Mouse (Mus musculus) hindlimb bud, embryonic 11.5 days (tissue): ENCODE data around the gene Pim1.

Experiments
- DNase-seq: peaks from one replicate; pipeline ENCODE4 v3.0.0-alpha.2; 2012; ENCODE audit warnings: low read depth, low spot score; ENCODE audit errors: extremely low spot score

Pim1 gene

DNA sequence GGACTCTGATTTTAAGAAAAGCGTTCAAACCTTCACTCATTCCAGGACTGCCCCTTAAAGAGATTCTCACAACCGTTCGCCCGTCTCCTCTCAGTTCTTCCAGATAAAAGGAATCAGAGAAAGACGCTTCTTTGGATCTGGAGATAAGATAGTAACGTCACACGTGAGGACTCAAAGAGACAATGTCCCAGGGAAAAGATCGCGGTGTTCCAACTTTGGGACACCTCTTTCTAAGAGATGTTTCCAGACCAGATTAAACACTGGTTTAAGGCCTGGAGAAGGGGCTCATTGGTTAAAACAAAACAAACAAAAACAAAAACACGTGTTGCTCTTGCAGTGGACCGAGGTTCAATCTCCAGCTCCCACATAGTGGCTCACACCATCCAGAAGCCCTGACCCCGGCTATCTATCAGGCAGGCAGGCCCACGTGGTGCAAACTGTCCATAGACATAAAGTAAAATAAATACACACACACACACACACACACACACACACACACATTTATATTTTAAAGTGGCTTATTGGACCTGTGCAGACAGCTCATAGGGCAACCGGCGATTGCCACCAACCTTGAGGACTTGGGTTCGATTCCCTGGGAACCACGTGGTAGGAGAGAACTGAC is 25.9 kb upstream of the Pim1 start:
- no peak for DNase-seq

DNA sequence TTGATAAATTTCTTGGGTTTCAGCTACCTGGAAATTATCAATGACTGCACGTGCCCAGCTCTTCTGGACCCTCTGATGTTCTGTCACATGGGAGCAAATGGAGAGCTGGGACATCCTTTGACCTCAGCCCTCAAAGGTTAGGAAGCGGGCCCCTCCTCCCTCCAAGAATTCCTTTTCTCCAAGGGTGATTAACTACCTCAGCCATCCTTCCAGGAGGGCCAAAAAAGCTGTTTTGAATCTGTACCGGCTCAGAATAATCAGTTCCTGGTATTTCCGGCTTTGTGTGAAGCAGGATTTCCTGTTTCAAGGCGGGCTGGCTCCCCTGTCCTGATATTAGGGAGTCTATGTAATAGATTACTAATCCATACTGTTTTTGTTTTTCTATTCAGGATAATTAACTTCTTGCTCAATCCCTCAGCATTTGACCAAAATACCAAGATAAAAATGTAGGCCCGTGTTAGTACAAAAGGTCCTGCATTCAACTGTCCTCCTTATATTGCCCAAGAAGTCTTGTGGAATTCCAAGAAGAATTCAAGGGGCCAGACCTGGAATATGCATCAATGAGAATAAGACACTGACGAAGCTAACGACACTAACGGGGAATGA is 25.0 kb upstream of the Pim1 start:
- no peak for DNase-seq

DNA sequence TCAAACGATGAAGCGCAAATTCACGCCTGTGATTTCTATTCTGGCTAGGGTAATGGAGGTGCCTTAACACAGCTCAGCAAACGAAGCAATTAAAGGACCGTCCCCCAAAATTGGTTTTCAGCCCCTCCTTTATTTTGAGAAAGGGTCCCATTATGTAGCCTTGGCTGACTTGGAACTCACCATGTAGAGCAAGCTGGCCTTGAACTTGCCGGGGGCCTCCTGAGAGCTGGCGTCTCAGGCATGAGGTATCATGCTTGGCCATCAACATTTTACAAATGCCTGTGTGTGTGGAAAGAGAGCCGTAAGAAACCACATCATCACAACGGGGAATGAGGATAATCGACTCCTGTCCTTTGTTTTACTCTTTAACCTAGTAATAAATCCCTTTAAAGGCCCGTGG is 23.5 kb upstream of the Pim1 start:
- no peak for DNase-seq

DNA sequence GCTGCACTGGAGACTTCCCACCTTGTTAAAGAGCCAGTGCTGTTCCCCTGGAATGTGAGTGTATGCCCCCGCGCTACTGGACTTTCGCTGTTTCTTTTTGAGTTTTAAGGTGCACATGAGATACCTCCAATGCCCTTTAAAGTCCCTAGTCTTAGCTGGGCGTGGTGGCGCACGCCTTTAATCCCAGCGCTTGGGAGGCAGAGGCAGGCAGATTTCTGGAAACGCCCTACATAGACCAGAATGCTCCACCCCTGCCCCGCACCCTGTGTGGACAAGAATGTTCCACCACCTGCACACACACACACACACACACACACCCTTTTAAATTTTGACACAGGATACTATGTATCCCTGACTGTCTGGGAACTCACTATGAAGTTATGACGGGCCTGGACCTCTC is 17.1 kb upstream of the Pim1 start:
- no peak for DNase-seq

DNA sequence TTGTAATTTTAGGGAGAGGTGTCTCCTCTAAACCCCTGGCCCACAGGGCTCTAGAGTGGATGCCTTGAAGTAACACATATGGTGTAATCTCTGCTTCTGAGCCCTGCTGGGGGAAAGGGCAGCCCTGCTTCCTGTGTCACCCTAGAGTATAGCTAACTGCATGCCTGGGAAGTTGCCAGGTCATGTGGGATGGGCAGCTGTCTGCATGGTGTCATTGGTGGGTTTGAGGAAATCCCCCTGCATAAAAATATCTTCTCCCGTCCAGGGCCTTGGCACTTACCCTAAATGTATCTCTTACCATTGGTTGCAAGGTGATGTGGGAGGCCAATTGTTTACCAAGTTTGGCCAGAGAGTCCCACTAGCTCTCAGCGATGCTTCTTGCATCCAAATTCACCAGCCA is 16.5 kb upstream of the Pim1 start:
- no peak for DNase-seq

DNA sequence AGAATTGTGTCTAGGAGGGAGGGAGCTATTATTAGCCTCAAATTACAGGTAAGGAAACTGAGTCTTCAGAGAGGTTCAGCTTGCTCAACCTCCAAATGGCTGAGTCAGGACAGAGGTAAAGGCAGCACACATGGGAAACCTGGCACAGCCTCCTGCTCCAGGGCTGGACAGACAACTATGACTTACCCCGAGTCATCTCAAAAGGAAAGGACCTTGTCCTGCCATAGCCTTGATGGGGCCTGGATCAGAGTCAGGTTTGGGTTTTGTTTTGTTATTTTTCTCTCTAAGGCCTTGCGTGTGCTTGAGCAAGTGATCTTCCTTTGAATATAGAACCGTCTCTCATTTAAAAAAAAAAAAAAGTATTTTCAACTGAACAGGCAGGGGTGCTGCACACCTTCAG is 15.4 kb upstream of the Pim1 start:
- DNase-seq: no peak

DNA sequence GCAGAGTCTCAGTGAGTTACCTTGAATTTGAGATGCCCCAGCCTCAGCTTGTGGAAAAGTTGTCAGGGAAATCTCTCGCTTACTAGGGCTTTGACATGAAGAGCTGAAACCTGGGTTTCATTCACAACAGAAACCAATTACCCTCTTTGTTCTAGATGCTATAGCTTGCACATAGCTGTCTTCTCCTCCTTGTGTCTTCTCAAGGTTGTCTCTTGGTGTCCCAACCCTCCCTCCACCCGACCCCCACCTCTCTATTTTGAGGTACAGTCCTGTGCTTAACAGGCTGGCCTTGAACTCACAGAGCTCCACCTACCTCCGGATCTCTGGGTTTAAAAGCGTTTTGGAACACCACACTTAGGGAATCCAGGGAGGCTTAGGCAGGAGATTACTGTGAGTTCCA is 14.1 kb upstream of the Pim1 start:
- no peak for DNase-seq

DNA sequence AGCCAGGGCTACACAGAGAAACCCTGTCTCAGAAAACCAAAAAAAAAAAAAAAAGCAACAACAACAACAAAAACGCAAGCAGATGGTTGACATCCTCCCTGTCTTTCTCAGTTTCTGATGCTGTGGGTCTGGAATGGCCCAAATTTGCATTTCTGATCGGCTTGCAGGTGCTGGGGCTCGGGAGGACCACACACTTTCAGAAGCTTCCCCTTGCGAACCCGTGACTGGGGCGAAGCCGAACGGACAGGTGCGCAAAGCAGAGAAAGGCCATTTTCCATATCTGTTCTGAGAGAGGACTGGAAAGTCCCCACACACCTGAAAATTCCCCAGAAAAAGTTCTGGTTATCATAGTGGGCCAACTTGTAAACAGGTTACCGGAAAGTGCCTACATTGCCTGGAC is 13.2 kb upstream of the Pim1 start:
- DNase-seq: no peak

DNA sequence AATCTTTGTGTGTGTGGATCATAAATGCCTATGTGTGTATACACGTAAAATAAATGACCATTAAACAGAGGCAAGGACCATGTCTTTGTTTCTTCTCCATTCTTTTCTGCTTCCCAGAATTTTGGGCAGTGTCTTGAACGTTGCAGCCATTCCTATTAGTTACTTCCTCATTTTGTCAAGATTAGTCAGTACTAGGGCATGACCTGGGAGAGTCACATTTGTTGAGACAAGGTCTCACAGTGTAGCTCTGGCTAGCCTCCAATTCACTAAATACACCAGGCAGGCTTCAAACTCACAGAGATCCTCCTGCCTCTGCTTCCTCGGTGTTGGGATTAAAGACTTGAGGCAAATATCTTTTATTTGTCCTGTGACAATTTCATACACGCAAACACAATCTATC is 12.3 kb upstream of the Pim1 start:
- no peak for DNase-seq

DNA sequence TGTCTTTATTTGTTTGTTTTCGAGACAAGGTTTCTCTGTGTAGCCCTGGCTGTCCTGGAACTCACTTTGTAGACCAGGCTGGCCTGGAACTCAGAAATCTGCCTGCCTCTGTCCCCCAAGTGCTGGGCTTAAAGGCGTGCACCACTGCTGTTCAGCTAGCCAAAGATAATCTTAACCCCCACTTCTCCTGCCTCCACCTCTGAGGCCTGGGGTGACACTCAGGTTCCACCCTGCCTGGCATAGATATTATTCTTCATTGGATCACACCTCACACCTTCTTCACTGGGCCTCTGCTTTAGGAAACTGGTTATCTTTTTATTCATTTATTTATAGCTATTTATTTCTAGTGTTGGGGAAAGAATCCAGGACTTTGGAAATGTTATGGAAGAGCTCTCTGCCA is 10.3 kb upstream of the Pim1 start:
- no peak for DNase-seq

DNA sequence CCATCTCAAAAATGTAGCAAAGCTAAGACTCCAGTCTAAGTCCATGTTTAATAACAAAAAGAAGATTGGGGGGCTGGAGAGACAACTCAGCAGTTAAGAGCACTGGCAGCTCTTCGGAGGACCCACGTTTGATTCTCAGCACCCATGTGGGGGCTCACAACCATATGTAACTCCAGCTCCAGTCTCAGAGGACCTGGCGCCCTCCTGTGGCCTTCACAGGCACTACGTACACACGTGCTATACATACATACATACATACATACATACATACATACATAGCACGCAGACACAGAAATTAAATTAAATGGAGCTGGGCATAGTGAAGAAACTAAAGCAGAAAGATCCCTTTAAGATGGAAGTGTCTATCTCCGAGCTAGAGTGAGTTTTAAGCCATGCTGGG is 7.9 kb upstream of the Pim1 start:
- no peak for DNase-seq

DNA sequence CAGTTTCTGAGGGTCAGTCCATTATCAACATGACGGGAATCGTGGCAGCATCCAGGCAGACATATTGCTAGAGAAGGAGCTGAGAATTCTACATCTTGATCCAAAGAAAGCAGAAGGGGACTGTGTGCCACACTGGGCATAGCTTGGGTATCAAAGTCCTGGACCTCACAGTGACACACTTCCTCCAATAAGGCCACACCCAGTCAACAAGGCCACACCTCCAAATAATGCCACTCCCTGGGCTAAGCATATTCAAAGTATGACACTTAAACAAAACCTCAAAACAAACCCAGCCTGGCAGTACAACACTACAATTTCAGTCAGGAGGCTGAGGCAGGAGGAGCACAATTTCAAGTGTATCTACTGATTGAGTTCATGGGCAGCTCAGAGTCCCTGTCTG is 7.3 kb upstream of the Pim1 start:
- no peak for DNase-seq

DNA sequence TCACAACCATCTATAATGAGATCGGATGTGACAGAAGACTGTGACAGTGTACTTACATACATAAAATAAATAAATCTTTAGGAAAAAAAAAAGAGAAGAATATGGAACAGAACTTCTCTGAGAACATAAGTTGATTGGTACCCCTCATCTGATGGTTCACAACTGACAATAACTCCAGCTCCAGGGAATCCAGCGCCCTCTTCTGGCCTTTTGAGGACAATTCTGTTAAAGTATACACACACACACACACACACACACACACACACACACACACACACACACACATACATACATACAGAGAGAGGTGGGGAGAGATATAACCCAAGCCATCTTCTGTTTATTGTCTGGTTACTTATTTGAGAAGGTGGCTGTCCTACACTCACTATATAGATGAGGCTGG is 6.1 kb upstream of the Pim1 start:
- no peak for DNase-seq

DNA sequence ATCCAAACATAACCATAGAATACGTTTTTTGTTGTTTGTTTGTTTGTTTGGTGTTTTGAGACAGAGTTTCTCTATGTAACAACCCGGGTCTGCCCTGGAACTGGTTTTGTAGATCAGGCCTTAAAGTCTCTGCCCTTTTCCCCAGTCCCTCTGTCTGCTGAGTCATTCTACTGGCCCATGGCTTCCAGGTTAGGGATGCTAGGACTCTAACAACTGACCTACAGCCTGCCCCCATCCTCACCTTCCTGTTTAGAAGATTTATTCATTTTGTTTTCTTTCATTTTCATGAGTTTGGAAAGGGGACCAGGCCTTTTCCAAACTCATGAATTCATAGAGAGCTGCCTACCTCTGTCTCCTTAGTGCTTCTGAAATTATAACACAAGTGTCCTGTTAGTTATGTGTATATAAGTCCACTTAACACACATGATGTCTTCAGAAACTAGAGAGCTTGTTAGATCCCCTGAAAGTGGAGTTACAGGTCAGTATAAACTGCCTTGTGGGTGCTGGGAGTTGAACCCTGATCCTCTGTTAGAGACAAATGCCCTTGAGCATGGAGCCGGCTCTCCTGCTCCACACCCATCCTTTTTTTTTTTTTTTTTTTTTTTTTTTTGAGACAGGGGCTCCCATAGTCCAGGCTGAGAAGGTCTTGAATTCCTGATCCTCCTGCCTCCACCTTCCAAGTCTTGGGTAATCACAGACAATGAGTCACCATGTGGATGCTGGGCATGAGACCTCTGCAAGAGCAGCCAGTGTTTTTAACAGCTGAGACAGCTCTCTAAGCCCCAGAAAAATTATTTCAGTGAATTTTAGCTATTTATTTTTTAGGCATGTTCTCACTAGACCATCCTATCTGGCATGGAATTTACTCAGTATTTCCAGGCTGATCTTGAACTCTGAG is 5.0 kb upstream of the Pim1 start:
- DNase-seq: no peak

DNA sequence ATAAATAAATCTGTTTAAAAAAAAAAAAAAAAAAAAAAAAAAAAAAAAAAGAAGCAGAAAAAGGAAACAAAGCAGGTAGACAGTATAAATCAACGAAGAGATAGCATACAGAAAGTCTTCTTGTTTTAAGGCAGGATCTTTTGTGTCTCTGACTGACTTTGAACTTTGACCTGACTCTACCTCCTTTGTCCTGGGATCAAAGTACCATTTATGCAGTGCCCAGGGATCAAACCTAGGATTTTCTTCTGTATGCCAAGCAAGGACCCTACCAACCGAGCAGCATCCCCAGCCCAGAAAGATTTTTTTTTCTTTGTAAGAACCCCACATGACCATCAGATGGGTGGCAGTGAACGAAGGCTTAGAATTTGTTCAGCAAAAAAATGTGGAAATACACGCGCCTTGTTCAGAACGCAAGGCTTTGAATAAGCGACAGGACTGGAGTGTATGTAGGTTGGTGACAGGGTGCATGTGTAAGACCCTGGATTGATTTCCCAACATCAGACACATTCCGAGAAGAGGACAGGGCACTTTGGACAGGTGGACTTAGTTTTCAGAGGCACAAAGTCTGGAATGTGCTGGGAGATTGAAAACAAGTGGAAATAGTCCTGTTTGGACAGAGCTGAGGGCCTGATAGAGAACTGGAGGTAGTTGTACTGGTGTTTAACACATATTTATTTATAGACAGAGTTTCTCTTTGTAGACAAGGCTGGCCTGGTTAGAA is 2.1 kb upstream of the Pim1 start:
- no peak for DNase-seq

DNA sequence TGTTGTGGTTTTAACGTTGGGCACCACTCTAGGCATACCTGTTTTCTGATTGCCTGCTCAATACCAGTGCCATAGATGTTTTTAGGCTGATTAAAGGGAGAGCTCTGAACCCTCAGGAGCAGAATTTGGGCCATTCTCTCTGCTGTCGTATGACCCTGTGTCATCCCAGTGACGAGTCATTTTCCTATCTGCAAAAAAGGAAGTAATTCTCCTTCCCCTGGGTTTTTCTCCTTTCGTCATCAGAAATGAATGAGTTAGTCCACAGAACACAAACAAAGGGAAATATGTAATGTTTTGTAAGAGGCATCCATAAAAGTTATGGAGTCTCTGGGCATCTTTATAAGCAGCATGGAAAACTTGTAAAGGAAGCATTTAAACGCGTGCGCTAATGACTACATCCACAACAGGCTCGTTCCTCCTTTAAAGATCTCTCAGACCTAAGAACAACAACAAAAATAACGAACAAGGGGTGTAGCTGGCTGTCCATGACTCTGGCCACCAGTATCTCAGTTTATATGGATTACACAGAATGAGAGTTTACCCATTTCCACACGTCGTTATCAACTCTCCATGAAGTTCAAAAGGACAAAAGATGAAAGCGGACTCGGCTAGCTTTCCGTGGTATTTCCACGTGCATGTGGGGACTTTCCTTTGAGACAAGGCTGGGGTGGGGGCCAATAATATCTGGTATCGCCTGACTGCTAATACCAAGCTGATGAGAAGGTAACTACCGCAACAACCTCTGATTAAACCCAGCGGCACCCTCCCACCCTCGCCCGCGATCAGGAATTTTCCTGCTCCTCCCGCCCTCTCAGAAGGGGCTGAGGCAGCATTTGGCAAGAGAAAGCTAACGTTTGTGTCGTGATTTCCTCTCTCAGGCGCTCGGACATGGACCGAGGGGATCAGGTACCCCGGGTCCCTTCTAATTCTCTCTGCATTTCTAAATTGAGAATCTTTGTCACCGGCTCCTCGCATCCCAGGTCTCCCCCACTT is 1.3 kb upstream of the Pim1 start:
- no peak for DNase-seq

DNA sequence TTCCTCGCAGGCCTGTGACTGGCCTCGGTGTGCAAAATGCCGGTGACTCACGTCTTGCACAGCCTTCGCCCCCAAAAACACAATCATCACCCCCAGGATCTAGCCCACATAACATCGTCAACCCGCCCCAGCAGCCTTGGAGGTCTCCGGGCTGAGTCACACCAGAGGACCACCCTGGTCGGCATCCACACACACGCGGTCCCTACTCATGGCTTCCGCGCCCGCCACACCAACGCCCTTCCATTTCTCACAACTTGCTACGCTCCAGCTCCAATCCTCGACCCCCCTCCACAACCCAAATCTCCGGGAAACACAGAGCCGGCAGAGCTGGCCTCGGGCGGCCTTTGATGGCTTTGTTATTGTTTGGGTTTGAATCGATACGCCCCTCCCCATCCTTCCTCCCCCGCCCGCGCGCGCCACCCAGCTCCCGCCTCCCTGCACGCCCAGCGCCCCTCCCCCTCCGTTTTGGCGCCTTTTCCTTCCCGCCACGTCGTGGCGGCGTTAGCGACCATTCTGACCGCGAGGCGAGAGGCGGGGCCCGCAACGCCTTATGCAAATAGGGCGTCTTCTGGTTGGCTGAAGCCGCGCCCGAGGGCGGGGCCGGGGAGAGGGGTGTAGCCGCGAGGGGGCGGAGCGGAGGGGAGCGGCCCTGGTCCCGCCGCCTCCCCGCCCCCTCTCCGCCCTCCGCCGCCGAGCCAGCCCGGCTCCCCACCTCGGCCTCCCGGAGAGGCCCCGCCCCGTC is 411 bp upstream of the Pim1 start:
- peak; percentile 90 for DNase-seq

DNA sequence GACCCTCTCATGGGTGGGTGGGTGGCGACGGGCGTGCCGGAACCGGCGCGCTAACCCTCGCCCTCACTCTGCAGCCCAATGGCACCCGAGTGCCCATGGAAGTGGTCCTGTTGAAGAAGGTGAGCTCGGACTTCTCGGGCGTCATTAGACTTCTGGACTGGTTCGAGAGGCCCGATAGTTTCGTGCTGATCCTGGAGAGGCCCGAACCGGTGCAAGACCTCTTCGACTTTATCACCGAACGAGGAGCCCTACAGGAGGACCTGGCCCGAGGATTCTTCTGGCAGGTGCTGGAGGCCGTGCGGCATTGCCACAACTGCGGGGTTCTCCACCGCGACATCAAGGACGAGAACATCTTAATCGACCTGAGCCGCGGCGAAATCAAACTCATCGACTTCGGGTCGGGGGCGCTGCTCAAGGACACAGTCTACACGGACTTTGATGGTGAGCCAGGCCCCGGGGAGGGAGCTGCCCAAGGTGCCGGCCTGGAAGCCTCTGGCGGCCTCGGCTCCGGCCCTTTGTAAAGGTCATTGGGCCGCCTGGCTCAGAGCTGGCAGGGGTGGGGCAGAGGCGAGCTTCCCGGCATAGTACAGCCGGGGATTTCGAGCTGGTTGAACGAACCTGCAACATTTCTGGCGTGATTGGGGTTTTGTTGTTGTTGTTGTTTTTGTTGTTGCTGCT is 1.2 kb downstream of the Pim1 start:
- no peak for DNase-seq
